Mouse (Mus musculus) lung, adult 18-20 months (tissue): ENCODE results near the gene Tspyl1.

Source experiments
- DNase-seq, 2 experiments: peaks; one replicate each; pipeline ENCODE4 v3.0.0; 2022; ENCODE audit warnings: mixed read lengths in 2 of 2

Tspyl1 gene

DNA sequence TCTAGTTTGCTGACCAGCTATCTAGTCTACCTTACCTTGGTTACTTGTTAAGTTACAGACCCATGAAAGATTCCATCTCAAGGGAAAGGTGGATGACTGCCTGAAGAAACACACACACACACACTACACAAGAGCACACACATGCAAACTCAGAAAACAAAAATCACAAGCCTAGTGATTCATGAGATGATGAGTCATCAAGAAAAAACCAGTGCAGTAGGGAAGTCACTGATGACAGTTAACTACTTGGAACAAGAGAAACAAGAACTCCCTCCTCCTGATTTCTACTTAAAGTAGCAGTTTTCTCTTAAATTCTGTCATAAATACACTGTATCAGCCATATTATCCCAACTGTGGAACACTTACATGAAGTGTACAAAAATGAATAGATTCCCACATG lies 25.1 kb downstream of the Tspyl1 start:
- no peak for DNase-seq

- DNase-seq = peak; percentile 34 to 47
Observed at GRCm38 (mm10) chr10:34309915-34310685, 28.1 kb downstream of the Tspyl1 start.

DNA sequence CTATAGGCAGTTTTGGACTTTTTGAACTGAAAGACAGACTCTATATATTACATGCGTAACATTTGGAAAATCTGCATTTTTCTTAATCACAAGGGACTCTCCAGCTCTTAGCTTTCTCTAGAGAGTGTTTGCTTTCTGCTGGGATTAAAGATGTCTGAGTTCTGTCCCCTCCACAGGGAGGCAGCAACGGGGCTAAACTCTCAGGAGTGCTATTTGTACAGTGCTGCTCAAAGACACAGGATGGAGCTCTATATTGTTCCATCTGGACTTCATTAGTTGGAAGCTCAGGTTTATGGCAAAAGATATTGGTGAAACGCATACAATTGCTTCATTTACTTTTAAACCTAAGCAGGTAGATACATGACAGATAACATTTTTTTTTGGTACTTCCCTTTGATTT lies 30.5 kb downstream of the Tspyl1 start:
- DNase-seq = no peak

- DNase-seq = no peak
Observed at GRCm38 (mm10) chr10:34316571-34317216, 34.7 kb downstream of the Tspyl1 start.

DNA sequence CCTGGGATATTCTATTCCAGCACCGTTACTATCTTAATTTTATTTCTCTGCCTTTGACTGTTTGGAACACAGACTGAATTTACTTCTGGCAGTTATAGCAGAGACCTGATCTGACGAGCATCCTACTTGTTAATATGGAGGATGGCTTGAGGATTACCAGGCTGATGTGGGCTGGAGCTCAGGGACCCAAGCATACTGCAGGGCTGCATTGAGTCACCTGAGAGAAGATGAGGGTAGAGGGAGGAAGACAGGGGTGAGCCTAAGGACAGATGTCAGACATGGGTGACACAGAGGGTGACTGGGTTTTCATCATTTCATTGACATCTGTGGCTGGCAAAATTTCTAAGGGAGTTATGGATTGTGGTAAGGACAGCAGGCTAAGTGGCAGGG lies 35.2 kb downstream of the Tspyl1 start:
- no peak for DNase-seq

DNA sequence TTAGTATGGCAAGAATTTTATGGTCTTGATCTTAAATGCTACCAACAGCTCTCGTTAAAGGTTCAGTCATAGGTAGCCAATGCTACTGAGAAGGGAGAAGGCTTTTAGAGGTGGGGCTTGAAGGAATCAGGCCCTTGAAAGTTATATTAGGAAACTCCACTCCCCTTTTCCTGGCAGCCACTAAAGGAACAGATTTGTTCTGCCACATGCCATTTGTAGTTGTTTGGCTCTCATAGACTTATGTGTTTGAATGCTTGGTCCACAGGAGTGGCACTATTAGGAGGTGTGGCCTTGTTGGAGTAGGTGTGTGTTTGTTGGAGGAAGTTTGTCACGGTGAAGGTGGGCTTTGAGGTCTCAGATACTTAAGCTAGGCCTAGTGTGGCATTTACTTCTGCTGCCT lies 38.8 kb downstream of the Tspyl1 start:
- DNase-seq = peak in 1 of 2 experiments; percentile 38

GRCm38 (mm10) chr10:34326701-34327100 lies 44.7 kb downstream of the Tspyl1 start:
- no peak for DNase-seq

DNA sequence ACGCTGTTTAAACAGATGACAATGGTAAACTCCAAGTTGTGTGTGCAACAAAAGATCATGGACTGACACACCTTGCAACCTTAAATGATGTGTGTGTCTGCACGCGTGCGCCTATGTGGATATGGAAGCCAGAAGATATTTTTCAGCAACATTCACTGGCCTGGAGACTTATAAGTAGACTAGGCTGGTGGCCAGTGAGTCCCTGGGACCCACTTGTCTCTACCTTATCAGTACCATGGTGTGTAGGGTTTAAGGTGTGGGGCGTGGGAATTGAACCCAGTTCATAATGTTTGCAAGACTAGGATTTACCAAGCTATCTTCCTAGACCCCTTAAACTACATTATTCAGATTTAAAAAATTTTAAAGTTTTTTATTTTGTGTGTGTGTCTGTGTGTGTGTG lies 45.2 kb downstream of the Tspyl1 start:
- DNase-seq = no peak

- peak; percentile 31 to 57 for DNase-seq
Observed at GRCm38 (mm10) chr10:34328310-34328709, 46.3 kb downstream of the Tspyl1 start.
